Mouse (Mus musculus) heart, embryonic 12.5 days (tissue): ENCODE results near the gene Pstpip1. TPM values are rescaled to one million over a fixed set of nuclear protein-coding genes. Genes with fewer than 3 reads are reported as not detected.

ENCODE experiments used
- ATAC-seq: fragments of 200-750 bp; cut with Nextera tagmentation; 2 replicates; pipeline ENCODE4 v1.8.0; 2017; ENCODE audit warnings: moderate TSS enrichment, moderate library complexity; ENCODE audit not compliant: insufficient number of reproducible peaks, low FRiP score
- H3K27ac ChIP-seq: fragments of 300-500 bp; sonication (generic); 2 replicates; pipeline ENCODE4 v1.5.1; 2016; ENCODE audit warnings: mild to moderate bottlenecking, moderate library complexity; ENCODE audit not compliant: poor library complexity, severe bottlenecking
- H3K27me3 ChIP-seq: fragments of 300-500 bp; sonication (generic); replicated peaks from 2 replicates; pipeline ENCODE4 v1.6.1; 2016; ENCODE audit warnings: mild to moderate bottlenecking, moderate library complexity
- H3K36me3 ChIP-seq: fragments of 300-500 bp; sonication (generic); 2 replicates; pipeline ENCODE4 v1.6.1; 2016; ENCODE audit warnings: mild to moderate bottlenecking, moderate library complexity
- H3K4me1 ChIP-seq: fragments of 300-500 bp; sonication (generic); replicated peaks from 2 replicates; pipeline ENCODE4 v1.6.1; 2016; ENCODE audit warnings: mild to moderate bottlenecking
- H3K4me2 ChIP-seq: fragments of 300-500 bp; sonication (generic); 2 replicates; pipeline ENCODE4 v1.6.1; 2016; ENCODE audit warnings: mild to moderate bottlenecking, moderate library complexity
- H3K4me3 ChIP-seq: fragments of 300-500 bp; sonication (generic); 2 replicates; pipeline ENCODE4 v1.5.1; 2016; ENCODE audit warnings: mild to moderate bottlenecking
- H3K9ac ChIP-seq: fragments of 300-500 bp; sonication (generic); 2 replicates; pipeline ENCODE4 v1.6.1; 2016; ENCODE audit warnings: mild to moderate bottlenecking, moderate library complexity
- H3K9me3 ChIP-seq: fragments of 300-500 bp; sonication (generic); replicated peaks from 2 replicates; pipeline ENCODE4 v1.6.1; 2016; ENCODE audit warnings: mild to moderate bottlenecking, moderate library complexity
- WGBS: fragments of 180-500 bp; shearing (Covaris S2); methylation state at CpG from one replicate; pipeline ENCODE4 v1.1.7; 2016; 5-methylcytosine and 5-hydroxymethylcytosine counted together
- polyA plus RNA-seq: library from polyadenylated mRNA; unstranded; fragments of >200 nt; fragmentation: Nextera tagmentation; extraction: Ambion mirVana; gene quantifications from 2 replicates; pipeline ENCODE4 v1.2.1, GENCODE M21; 2016

The Pstpip1 gene
- polyA plus RNA-seq, 1 experiment from 2014 or later = 0.60 TPM

DNA sequence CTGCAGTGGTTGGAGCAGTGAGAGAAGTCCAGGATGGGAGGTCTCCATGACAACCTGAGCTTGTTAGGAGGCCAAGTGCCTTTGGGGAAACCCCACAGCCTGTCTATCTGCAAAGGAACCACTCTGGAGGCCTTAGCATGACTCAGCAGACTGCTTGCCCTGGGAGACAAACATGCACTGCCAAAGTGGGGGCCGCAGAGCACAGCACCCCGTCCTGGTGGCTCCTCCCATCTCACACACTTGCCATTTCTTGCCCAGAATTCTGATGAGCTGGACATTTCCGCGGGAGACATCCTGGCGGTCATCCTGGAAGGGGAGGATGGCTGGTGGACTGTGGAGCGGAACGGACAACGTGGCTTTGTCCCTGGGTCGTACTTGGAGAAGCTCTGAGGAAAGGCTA is 38.6 kb downstream of the Pstpip1 start:
- Histone ChIP-seq H3K36me3 (peaks cover 52% of the 10 kb centered on the region), H3K9me3 (no peaks in the 10 kb centered on the region), H3K4me1 (peaks cover 62% of the 10 kb centered on the region), H3K9ac (no peak overlapping the region), H3K4me3 (no peak overlapping the region), H3K27ac (no peak overlapping the region), H3K27me3 (no peaks in the 10 kb centered on the region), H3K4me2 (no peak overlapping the region)
- ATAC-seq = no peak
- WGBS = 81% methylated on average over 9 of the region's 9 CpGs

- Histone ChIP-seq H3K4me2 (no peak overlapping the region), H3K27ac (no peak overlapping the region), H3K36me3 (peaks cover 67% of the 10 kb centered on the region), H3K4me3 (no peak overlapping the region), H3K27me3 (no peaks in the 10 kb centered on the region), H3K9me3 (no peaks in the 10 kb centered on the region), H3K9ac (no peak overlapping the region), H3K4me1 (peaks cover 63% of the 10 kb centered on the region)
- no peak for ATAC-seq
- 81% methylated on average over 3 of the region's 3 CpGs for WGBS
These were observed 40.2 kb downstream of the Pstpip1 start for GRCm38 (mm10) chr9:56129951-56130350.

- Histone ChIP-seq H3K4me1 (peaks cover 57% of the 10 kb centered on the region), H3K36me3 (peaks cover 72% of the 10 kb centered on the region), H3K4me2 (no peak overlapping the region), H3K9ac (no peak overlapping the region), H3K9me3 (no peaks in the 10 kb centered on the region), H3K27ac (peak overlapping the region; percentile 79), H3K27me3 (no peaks in the 10 kb centered on the region), H3K4me3 (no peak overlapping the region)
- 31% methylated on average over 4 of the region's 4 CpGs for WGBS
- no peak; the same call in 1 of the 2 replicates for ATAC-seq
These were observed 40.8 kb downstream of the Pstpip1 start for GRCm38 (mm10) chr9:56130536-56130935.

GRCm38 (mm10) chr9:56131813-56132525 is 42.2 kb downstream of the Pstpip1 start:
- H3K9ac ChIP-seq = no peak overlapping the region
- no peaks in the 10 kb centered on the region for H3K27me3 ChIP-seq
- peaks cover 50% of the 10 kb centered on the region for H3K4me1 ChIP-seq
- no peak for ATAC-seq
- 0 out of 2 replicates have a peak overlapping the region, but pooled peaks have one; percentile 79 for H3K27ac ChIP-seq
- H3K9me3 ChIP-seq = no peaks in the 10 kb centered on the region
- no peak overlapping the region for H3K4me2 ChIP-seq
- no peak overlapping the region for H3K4me3 ChIP-seq
- peaks cover 85% of the 10 kb centered on the region for H3K36me3 ChIP-seq
- WGBS = 81% methylated on average over 10 of the region's 10 CpGs

- Histone ChIP-seq H3K9me3 (no peaks in the 10 kb centered on the region), H3K4me2 (no peak overlapping the region), H3K4me1 (peaks cover 49% of the 10 kb centered on the region), H3K36me3 (peaks cover 72% of the 10 kb centered on the region), H3K9ac (no peak overlapping the region), H3K27ac (0 out of 2 replicates have a peak overlapping the region, but pooled peaks have one; percentile 24), H3K27me3 (no peaks in the 10 kb centered on the region), H3K4me3 (no peak overlapping the region)
- no peak for ATAC-seq
- WGBS = 56% methylated on average over 5 of the region's 5 CpGs
These were observed 44.2 kb downstream of the Pstpip1 start for GRCm38 (mm10) chr9:56133970-56134369.

GRCm38 (mm10) chr9:56134614-56135013 is 44.9 kb downstream of the Pstpip1 start:
- no peak overlapping the region for H3K4me3 ChIP-seq
- WGBS = 80% methylated on average over 4 of the region's 4 CpGs
- peaks cover 68% of the 10 kb centered on the region for H3K36me3 ChIP-seq

GRCm38 (mm10) chr9:56135590-56136197 is 45.9 kb downstream of the Pstpip1 start:
- Histone ChIP-seq H3K27me3 (no peaks in the 10 kb centered on the region), H3K9me3 (no peaks in the 10 kb centered on the region), H3K9ac (no peak overlapping the region), H3K4me1 (peaks cover 39% of the 10 kb centered on the region), H3K4me2 (no peak overlapping the region), H3K27ac (no peak overlapping the region), H3K36me3 (peaks cover 69% of the 10 kb centered on the region), H3K4me3 (no peak overlapping the region)
- no peak for ATAC-seq
- WGBS = 85% methylated on average over 4 of the region's 4 CpGs

More at GRCm38 (mm10) chr9:56134614-56135013, 44.9 kb downstream of the Pstpip1 start:
- ATAC-seq = no peak
- Histone ChIP-seq H3K9ac (no peak overlapping the region), H3K9me3 (no peaks in the 10 kb centered on the region), H3K4me1 (peaks cover 49% of the 10 kb centered on the region), H3K27ac (peak overlapping the region; percentile 24), H3K27me3 (no peaks in the 10 kb centered on the region), H3K4me2 (no peak overlapping the region)

DNA sequence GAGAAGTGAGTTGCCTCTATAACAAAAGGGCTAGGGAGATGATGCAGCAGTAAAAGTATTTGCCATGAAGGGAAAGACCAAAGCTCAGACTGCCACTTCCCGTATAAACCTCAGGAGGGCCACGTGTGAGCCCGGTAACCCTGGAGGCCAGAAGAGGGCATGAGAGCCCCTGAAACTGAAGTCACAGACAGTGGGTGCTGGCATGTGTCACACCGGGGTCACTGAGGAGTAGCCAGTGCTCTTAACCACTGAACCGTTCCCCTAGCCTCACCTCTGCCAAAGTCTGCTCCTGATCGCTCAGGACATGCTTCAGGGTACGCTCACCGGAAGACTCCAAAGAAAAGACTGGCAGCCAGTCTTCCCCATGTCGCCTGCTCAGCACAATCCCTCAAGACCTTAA is 52.0 kb downstream of the Pstpip1 start:
- Histone ChIP-seq H3K4me2 (no peak overlapping the region), H3K9me3 (no peaks in the 10 kb centered on the region), H3K27me3 (no peaks in the 10 kb centered on the region), H3K27ac (no peak overlapping the region), H3K4me3 (no peak overlapping the region), H3K4me1 (peaks cover 11% of the 10 kb centered on the region; the same call in 1 of the 2 replicates), H3K36me3 (peaks cover 66% of the 10 kb centered on the region), H3K9ac (no peak overlapping the region)
- no peak for ATAC-seq
- 76% methylated on average over 9 of the region's 9 CpGs for WGBS

- 89% methylated on average over 7 of the region's 7 CpGs for WGBS
- Histone ChIP-seq H3K4me1 (peaks cover 28% of the 10 kb centered on the region), H3K9me3 (no peaks in the 10 kb centered on the region), H3K9ac (no peak overlapping the region), H3K4me2 (no peak overlapping the region), H3K4me3 (no peak overlapping the region), H3K27ac (no peak overlapping the region), H3K36me3 (peaks cover 60% of the 10 kb centered on the region), H3K27me3 (no peaks in the 10 kb centered on the region)
- ATAC-seq = no peak
These were observed 54.7 kb downstream of the Pstpip1 start for GRCm38 (mm10) chr9:56144366-56145003.

DNA sequence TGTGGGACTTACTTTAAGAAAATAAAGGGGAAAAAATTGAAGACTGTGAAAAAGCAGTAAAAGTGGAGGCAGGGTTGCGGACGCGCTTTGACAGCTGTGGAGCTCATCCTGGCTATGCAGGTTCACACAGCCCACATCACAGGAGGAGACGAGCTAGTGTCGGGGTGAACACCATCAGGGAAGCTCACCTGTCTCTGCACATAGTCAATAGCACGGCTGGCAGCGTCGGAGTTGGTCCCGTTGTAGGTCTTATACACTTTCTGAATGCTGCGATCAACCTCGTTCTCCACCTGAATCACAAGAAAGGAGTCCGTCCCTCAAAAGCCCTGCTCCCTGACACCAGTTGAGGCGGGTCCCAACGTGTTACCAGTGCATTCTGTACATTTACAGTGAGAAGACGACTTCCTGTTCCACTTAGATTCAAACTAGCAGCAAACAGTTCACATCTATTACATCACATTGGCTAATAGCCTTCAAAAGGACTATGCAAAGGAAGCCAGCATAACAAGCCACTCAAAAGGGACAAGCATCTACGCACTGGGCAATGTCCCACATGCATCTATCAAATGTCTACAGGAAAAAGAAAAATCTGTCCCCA is 56.7 kb downstream of the Pstpip1 start:
- ATAC-seq = no peak
- Histone ChIP-seq H3K4me2 (no peak overlapping the region), H3K27ac (no peak overlapping the region), H3K4me1 (peaks cover 23% of the 10 kb centered on the region), H3K27me3 (no peaks in the 10 kb centered on the region), H3K4me3 (no peak overlapping the region), H3K9ac (no peak overlapping the region), H3K36me3 (peaks cover 56% of the 10 kb centered on the region), H3K9me3 (no peaks in the 10 kb centered on the region)
- 90% methylated on average over 16 of the region's 16 CpGs for WGBS
